Mouse (Mus musculus) liver, postnatal 0 days (tissue): ENCODE measurements at regions not wholly inside any gene's neighbourhood (a gene's known extent, or its start where the extent isn't known, plus 50 kb on each side); places are given as distances from the start of the nearest gene placed in this dataset.

Source experiments
- CTCF ChIP-seq: sonication (generic); IDR thresholded peaks from 2 replicates; pipeline ENCODE4 v1.5.1; 2016; ENCODE audit warnings: antibody characterized with exemption, low read depth
- EP300 ChIP-seq: IDR thresholded peaks from 2 replicates; pipeline ENCODE4 v1.6.1; 2016; ENCODE audit warnings: antibody characterized with exemption, low read depth, mild to moderate bottlenecking

GRCm38 (mm10) chr1:34760547-34760946 is 82.3 kb downstream of the Fam168b start:
- TF ChIP-seq CTCF (no peak), EP300 (no peak)
